Mouse (Mus musculus) cerebellum, adult 9-10 months (tissue): Measurements from ENCODE around the gene Hoxb2.

Source experiments
- DNase-seq: peaks from one replicate; pipeline ENCODE4 v3.0.0; 2022

The Hoxb2 gene

DNA sequence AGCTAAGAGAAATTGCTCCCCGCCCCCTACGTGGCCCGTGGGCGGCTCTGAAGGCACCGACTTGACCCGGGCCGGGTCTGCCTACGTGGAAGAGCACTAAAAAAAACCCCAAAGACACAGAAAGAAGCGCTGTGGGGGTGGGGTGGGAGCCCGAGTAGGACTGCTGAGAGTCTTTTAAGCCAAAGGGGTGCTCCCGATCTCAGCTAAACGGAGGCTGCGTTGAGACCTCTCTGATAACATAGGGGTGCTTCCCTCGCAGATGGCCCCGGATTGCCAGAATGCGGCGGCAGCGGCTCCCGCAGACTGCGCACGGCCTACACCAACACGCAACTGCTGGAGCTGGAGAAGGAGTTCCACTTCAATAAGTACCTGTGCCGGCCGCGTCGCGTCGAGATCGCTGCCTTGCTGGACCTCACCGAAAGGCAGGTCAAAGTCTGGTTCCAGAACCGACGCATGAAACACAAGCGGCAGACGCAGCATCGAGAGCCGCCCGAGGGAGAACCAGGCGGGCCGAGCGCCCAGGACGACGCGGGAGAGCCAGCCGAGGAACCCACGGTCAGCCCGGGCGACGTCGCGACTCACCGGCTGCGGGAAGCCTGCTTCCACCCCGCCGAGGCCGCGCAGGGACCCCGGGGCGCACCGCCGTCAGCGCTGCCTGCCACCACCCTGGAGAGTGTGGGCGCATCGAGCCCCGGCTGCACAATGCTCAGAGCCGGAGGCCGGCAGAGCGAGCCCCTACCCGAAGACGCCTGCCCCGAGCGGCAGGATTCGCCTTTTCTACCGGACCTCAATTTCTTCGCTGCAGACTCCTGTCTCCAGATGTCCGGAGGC lies 2.6 kb downstream of the Hoxb2 start:
- no peak for DNase-seq

DNA sequence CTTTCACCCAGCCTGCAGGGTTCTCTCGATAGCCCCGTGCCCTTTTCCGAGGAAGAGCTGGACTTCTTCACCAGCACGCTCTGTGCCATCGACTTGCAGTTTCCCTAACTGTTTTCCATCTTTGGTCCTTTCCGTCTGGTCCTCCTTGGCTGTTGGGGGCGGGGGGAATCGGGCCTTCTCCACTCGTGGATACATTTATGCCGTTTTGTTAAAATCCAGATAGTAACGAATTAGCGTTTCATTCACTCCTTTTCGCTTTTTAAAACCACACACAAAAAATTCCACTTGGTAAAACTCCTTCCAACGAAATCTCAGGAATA lies 3.2 kb downstream of the Hoxb2 start:
- DNase-seq, result no peak

DNA sequence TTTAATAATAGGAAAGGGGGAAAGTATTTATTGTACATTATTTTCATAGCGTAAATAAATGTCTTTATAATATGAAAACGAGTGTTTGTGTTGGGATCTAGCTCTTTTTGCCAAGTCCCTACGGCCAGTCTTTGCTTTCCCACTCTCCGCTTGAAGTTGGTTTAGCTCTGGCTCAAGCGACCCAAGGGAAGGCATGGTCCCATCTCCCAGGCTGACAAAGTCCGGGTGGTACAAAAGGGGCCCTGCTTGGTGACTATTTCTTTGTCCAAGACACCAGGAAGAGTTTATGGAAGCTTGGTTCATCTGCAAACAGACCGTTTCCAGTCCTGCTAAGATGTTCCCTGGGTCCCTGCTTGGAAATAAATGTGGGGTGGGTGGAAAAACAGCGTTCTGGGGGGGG lies 3.6 kb downstream of the Hoxb2 start:
- DNase-seq, result no peak

DNA sequence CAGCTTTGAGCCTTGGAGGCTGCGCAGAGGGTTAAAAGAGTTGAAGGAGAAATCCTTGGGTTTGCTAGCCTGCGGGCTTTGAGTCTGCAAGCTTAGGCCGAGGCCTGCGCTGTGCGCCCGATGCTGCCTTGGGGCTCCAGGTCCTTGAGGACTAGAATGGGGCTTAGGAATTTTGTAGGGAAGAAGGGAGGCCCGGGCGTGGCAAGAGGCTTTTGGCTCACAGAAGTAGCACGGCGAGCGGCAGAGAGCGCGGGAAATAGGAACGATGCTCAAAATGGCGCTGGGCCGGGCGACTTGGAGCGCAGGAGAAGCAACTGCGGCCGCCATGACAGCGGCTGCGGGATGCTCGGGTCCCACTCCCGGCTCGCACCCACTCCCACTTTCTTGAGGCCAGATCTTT lies 4.1 kb downstream of the Hoxb2 start:
- DNase-seq, result no peak

DNA sequence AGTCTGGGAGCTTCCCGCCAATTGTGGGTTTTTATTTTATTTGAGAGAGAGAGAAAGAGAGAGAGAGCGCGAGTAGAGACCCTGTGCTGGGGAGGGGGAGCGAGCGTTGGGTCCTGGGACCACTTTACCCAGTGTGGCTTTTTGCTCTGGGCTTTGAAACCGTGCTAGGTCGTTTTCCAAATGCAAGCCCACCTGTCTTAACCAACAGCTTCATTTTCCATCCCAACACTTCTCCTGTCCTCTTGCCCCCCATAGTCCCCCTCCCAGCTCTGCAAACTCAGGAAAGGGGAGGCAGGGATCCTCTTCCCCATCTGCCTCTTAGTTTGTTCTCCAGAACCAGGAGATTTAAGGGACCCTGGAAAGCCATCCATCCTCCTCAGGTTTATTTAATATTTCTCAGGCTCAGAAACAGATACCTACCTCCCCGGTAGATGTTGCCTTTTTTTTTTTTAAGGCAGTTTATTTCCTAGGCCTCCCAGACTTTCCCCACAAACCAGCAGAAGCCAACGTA lies 4.5 kb downstream of the Hoxb2 start:
- no peak for DNase-seq

DNA sequence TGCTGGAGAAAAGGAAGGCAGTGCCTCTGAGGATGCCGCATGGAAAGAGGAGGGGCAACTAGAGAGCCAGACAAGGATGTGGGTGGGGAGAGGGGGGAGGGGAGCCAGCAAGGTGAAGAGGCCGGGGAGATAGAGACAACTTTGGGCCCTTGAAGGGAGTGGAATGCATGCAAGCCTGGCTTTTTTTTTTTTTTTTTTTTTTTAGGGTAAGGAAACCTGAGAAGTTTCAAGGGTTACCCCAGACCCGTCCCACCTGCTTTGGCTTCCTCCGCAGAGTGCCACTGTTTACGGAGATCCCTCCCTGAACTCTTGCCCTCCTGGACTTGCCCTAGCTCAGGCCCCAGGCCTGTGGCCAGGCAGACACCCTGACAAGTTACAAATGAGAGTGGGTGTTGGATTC lies 13.5 kb downstream of the Hoxb2 start:
- no peak for DNase-seq

DNA sequence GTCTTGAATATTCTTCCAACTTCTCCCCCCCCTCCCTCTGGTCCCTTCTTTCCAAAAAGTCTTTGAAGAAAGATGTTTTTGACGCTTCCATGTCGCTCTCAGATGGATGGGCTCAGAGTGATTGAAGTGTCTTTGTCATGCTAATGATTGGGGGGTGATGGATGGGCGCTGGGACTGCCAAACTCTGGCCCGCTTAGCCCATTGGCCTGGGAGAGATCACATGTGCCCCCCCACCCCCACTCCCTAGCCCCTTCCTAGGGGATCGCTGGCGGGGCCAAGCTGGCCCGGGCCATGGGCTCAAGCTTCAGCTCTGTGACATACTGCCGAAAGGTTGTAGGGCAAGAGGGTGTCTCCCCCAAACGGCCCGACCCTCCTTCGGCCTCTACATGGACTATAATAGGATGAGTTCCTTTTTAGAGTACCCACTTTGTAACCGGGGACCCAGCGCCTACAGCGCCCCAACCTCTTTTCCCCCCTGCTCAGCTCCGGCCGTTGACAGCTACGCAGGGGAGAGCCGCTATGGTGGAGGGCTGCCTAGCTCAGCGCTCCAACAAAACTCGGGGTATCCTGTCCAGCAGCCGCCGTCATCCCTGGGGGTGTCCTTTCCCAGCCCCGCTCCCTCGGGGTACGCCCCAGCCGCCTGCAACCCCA lies 15.2 kb downstream of the Hoxb2 start, which contains the start of gene Hoxb1:
Gene Hoxb1 (plus strand): TSS at position 312 of the 651 bp plus-strand sequence.
- no peak for DNase-seq

DNA sequence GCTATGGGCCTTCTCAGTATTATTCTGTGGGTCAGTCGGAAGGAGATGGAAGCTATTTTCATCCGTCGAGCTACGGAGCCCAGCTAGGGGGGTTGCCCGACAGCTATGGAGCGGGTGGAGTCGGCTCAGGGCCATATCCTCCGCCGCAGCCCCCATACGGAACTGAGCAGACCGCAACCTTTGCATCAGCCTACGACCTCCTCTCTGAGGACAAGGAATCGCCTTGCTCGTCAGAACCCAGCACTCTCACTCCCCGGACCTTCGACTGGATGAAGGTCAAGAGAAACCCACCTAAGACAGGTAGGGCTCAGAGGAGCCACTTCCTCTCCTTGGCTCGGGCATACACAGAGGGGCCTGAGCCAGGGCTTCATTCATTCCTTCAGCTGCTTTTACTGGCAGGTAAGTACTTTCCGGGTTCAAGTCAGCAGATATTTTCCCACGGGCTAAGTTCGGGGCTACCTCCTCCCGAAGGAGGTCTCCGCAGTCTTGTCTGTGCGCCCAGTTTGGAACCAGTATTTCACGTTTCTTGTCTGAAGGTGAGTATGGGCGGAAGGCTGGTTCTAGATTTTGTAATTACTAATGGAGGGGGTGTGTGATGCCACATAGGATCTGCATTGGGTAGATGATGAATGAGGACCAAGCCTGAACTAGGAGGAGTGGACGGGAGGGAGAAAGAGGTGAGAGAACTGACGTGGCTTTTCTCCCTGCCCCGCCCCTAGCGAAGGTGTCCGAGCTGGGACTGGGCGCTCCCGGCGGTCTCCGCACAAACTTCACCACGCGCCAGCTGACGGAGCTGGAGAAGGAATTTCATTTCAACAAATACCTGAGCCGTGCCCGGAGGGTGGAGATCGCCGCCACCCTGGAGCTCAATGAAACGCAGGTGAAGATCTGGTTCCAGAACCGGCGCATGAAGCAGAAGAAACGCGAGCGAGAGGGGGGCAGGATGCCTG lies 16.0 kb downstream of the Hoxb2 start:
- no peak for DNase-seq

DNA sequence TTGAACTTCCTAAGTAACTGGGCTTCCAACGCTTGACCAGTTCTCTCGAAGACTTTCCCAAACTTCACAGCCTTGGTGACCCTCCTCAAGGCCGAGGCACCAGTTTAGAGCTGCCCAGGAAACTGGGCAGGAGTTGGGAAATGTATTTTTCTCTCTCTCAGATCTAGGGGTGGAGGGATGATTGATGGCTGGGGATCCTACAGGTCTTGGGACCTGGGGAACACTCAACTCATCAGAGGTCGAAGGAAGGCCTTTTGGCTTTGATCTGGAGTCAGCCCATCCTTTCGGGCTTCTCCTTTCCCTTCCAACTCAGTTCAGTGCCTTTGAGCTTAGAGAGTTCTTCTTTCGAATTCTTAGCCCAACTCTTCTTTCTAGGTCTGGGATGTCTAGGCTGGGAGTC lies 16.8 kb downstream of the Hoxb2 start:
- DNase-seq, result no peak

DNA sequence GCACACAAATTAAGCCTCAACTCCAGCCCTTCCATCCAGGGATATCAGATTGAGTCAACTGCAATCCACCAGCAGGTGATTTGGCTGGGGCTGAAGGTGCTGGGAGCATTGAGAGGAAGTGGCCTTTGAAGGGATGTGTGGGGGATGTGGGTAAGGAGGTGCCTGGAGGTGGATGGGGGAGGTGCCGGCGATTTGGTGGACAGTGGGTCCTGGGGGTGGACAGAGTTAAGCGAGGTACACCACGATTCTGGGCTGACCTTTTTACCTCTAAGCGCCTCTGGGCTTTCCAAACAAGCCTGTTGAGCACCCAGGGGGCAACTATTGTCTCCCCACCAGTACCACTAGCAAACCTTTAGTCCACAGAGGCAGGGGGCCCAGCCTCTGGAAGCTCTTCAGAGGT lies 18.4 kb downstream of the Hoxb2 start:
- no peak for DNase-seq

DNA sequence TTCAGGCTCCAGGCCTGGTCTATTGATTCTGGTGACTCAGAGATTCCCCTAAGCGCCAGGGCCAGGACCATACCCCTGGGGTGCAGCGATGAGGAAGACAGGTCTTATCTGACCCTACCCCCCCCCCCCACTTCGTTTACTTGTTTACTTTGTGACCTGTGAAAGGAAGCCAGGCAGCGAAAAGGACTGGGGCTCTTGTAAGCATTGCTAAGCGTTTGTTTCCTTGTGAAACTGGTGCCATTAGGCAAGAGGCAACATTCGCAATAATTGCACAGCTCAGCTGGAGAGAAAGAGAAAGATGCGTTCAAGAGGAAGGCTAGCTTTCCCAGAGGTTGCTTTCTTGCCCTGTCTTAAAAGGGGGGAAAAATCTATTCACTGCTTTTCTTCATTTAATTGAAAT lies 18.8 kb downstream of the Hoxb2 start:
- no peak for DNase-seq

DNA sequence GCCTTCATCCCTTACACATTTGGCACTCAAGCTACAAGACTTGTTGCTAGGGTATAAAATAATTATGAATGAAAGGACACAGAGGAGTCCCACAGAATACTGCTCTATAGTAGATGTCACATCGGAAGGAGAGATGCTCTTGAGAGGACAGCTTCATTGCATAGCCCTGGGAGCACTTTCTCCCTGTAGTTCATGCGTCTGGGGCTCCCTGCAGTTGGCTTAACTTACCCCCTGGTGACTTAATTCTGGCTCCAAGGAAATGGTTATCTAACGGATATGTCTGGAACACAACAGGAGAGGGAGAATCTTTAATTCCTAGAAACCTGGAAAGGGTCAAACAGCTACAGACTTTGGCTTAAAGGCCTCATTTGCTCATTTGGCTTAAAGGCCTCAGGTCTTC lies 21.4 kb downstream of the Hoxb2 start:
- no peak for DNase-seq

DNA sequence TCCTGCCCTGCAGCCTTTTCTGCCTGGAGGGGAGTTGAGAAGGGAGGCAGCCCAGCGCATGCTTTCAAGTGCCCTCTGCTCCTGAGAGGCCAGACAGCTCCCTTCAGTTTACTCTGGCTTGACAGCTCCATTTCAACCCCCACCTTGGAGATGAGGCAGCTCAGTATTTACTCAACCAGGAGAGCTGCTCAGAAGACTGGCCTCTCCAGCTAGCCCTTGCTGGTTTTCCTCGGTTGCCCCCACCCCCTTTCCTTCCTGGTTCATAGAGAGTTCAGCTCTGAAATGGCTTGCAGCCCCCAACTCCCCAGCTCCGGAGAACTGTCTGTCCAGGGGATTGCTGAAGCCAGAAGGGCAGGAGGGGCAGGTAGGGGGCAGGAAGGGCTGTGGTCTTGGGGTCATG lies 22.2 kb downstream of the Hoxb2 start:
- DNase-seq, result no peak

DNA sequence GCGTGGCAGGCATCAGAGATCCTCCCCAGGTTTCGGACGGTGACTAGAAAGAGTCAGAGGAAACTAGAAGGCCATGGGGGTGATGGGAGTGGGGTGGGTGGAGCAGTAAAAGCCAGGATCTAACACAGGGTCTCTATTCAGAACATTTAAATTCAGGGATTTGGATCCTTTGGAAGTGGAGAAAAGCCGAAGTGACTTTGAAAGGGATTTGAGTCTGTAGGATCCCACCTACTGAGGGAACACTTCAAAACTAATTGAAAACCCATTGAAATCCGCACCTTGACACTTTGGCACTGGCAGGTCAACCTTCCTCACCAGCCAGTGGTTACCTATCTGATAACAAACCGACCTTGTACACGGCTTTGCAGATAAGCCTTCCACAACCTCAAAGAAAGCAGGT lies 24.5 kb downstream of the Hoxb2 start:
- DNase-seq, result no peak

DNA sequence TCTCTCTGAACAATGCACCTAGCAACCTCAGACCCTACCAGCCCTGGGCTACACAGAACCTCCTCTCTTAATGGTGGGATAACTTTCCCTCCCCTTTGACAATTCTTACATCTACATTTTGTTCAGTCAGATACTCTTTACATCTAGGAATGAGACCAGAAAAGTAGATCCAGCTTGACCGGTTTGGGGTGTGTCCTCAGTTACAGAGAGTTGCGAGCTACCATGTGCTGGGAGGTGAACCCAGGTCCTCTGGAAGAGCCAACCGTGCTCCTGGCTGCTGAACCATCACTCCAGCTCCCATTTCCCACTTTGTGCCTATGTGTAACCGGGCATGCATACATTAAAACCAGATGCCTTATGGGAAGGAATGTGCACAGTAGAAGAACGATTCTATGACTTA lies 33.1 kb downstream of the Hoxb2 start:
- DNase-seq, result no peak

DNA sequence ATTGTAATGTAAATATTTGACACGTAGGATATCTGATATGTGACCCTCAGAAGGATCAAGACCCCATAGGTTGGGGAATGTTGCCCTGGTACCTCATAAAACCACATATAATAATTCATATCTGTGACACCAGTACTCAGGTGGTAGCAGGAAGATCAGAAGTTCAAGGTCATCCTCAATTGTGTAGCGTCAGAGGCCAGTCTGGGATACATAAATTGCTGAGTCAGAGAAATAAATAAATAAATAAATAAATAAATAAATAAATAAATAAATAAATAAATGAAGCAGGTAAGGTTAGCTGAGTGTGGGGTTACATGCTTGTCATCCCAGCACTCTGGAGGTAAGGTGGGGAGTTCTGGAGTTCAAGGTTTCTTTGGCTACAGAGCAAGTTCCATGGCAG lies 37.3 kb downstream of the Hoxb2 start:
- no peak for DNase-seq

DNA sequence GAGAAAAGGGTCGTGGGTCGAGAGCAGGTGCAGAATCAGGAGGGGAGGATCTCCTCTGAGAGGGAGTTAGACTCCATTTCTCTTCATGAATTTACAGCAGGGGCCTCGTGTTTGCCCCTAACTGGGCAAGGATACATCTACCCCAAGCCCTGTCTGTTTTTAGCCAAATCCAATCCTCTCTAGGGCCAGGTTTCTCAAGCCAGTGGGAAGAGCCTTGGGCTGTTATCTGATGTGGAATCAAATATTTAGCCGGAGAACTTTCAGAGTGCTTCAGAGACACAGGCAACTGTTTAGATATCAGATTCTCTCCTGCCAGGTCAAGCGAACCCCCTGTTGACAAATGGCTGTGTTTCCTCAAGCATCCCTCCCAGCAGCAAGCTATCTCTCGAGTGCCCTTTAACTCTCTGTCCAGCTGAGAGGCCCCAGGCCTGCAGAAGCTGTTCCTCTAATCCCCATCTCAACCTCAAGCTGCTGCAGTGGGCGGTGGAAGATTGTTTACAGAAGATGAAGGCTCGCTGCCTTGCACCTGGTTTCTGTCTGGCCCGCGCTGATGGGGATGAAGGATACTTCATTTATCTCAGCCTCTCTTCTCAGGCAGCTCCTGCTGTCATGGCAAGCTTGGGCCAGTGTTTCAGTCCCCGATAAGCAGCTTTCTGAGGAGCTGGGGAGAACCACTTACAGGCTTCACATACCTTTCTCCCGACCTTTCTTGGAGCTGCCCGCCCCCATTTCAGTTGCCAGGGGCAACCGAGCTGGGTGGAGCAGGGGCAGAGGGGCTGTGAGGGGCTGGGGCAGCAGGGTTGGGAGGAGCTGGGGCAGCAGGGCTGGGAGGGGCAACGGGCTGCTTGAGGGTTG lies 46.7 kb downstream of the Hoxb2 start:
- DNase-seq, result no peak

DNA sequence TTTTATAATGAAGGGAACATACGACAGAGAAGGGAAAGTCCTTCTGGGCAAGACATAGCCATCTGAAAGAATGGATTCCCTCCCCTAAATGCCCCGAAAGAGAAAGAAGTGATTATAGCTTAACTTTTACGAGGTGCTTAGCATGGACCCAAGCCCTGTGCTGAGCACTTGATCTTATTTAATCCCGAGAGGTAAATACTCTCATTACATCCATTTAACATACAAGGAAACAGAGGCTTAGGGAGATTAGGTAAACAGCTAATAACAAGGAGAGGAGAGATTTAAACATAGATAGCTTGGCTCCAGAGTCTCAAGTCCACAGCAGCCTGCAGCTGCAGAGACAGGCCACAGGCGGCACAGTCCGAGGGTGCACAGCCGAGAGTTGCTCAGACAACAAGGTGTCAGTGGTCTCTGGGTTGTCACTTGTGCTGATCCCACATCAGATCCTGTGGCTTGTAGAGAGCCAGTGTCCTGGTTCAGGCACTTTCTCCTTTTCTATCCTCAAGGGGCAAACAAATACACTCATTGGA lies 47.5 kb downstream of the Hoxb2 start:
- DNase-seq, result no peak

DNA sequence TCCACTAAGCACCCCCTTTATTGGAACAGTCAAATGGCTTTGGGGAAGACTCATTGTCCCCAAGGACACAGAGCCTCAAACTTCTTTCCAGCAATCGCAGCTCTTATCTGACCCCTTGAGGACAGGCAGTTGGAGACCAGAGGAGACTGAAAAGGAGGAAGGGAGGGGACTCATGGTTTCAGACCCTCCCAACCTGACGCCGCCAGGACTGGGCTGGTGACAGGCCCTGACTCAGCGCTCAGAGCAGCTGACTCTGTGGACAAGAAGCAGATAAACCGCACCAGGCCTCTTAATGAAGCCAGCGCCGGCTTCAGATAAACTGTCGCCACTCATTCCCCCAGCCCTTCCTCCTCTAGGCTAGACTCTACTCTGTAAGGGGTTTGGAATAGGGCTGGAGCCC lies 49.6 kb downstream of the Hoxb2 start:
- no peak for DNase-seq
